Mouse (Mus musculus) cortical plate, adult 2 months (tissue): ENCODE measurements around the gene Gps2. TPM values are rescaled to one million over a fixed set of nuclear protein-coding genes. Genes with fewer than 3 reads are reported as not detected.
"Not testable (repeated sequence)": the region's sequence is repeated elsewhere in the genome, so short reads cannot be mapped to it uniquely, and the experiment has no call there.

ENCODE experiments used
- H3K27ac ChIP-seq: fragments of 200-500 bp; 2 replicates; pipeline ENCODE4 v1.5.1; 2012; ENCODE audit warnings: low read length, control low read depth, inconsistent platforms; ENCODE audit not compliant: insufficient read depth
- H3K4me1 ChIP-seq: fragments of 200-500 bp; 2 replicates; pipeline ENCODE4 v1.6.1; 2011; ENCODE audit warnings: low read length; ENCODE audit not compliant: control insufficient read depth, insufficient read depth
- H3K4me3 ChIP-seq: fragments of 200-500 bp; 2 replicates; pipeline ENCODE4 v1.5.1; 2011; ENCODE audit warnings: mild to moderate bottlenecking, low read length, control low read depth; ENCODE audit not compliant: insufficient read depth
- CTCF ChIP-seq: fragments of 200-500 bp; IDR thresholded peaks from 2 replicates; pipeline ENCODE4 v1.5.1; 2011; ENCODE audit warnings: mild to moderate bottlenecking, control low read depth, low read length; ENCODE audit not compliant: insufficient read depth; ENCODE audit errors: extremely low read depth
- POLR2A ChIP-seq: fragments of 200-500 bp; IDR thresholded peaks from 2 replicates; pipeline ENCODE4 v1.6.1; 2011; ENCODE audit warnings: mild to moderate bottlenecking, low read length, control low read depth; ENCODE audit not compliant: insufficient read depth; ENCODE audit errors: extremely low read depth
- polyA plus RNA-seq: library from polyadenylated mRNA; depleted of rRNA; stranded (reverse); fragments of >200 nt; gene quantifications from 2 replicates; pipeline ENCODE4 v1.2.3, GENCODE M21; 2012

Gps2 gene
- polyA plus RNA-seq, 1 experiment, result 55.2 TPM

- peak overlapping the region; percentile 92 for H3K27ac ChIP-seq
- H3K4me3 ChIP-seq, result peak overlapping the region; percentile 52
- peaks cover 1% of the 10 kb centered on the region for H3K4me1 ChIP-seq
- TF ChIP-seq CTCF, result no peak
- TF ChIP-seq POLR2A, result no peak
Measured at GRCm38 (mm10) chr11:69920266-69921031, 6.8 kb downstream of the Gps2 start.

DNA sequence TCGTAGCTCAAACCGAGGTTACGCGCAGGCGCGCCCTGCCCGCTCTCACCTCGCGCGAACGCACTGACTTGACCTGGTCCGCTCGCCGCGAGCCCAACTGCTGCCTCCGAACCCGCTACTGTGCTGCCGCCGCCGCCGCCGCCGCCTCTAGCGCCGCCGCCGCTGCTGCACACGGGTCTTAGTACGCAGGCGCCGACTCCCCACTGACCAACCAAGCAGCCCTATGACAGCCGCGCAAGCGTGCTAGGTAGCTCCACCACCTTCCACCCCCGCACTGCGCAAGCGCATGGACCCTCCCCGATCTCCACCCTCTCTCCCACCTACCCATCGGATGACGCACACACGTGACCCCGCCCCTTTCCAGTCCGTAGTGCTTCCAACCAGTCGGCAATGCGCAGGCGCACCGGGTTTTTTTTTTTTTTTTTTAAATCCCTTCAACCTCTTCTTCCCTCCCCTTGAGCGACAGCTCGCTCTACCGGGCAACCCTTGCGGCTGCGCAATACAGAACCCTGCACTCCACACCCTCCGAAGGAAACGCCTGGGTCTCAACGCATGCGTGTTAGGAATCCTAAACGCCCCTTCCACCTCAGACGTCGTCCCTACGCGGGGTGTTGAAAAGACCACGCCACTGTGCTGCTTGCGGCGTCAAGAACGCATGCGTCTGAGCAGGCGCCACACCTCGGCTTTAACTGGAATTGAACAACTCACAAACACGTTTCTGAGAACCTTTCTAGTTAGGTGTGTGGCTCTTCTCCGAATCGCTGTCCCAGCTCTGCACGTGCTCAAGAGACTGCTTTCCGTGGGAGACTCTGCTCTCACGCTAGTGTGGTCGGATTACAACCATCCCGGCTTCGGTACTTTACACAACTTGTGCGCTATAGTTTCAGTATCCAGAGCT is 7.7 kb downstream of the Gps2 start, which contains the start of gene Eif5a:
Gene Eif5a, minus strand, starts transcription at position 845 of the 898 bp plus-strand sequence.
- TF ChIP-seq POLR2A, result peak; percentile 93
- peak; percentile 41; the same call in 1 of the 2 replicates for TF ChIP-seq CTCF
- Histone ChIP-seq H3K27ac (peak within 1 kb of the TSS; percentile 92), H3K4me3 (peak within 1 kb of the TSS; percentile 54), H3K4me1 (peaks cover 1% of the 10 kb centered on the region)

GRCm38 (mm10) chr11:69922012-69922756 is 8.5 kb downstream of the Gps2 start:
- H3K4me3 ChIP-seq, result peak overlapping the region; percentile 54

GRCm38 (mm10) chr11:69922796-69923195 is 9.1 kb downstream of the Gps2 start:
- Histone ChIP-seq H3K4me1 (peaks cover 1% of the 10 kb centered on the region), H3K4me3 (no peak overlapping the region), H3K27ac (no peak overlapping the region)
- TF ChIP-seq CTCF (no peak), POLR2A (no peak)

More at GRCm38 (mm10) chr11:69922012-69922756, 8.5 kb downstream of the Gps2 start:
- no peak for TF ChIP-seq CTCF
- no peak for TF ChIP-seq POLR2A
- Histone ChIP-seq H3K4me1 (peaks cover 1% of the 10 kb centered on the region), H3K27ac (peak overlapping the region; percentile 26; the same call in 1 of the 2 replicates)

DNA sequence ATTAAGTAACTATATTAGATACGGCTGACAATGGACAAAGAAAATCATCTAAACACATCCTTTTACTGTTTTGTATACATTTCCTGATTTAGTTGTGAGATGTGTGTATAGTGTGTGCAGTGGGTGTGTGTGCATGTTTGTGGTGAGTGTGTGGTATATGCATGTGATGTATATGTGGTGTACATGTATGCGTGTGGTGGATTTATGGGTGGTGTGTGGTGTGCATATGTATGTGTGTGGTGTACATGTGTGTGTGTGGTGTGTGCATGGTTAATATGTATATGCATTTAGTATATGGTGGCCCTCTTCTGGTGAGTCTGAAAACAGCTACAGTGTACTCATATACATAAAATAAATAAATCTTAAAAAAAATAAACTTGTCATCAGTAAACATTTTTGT is 13.8 kb downstream of the Gps2 start:
- TF ChIP-seq POLR2A (no peak), CTCF (no peak)
- Histone ChIP-seq H3K27ac (no peak overlapping the region), H3K4me1 (no peaks in the 10 kb centered on the region), H3K4me3 (no peak overlapping the region)

DNA sequence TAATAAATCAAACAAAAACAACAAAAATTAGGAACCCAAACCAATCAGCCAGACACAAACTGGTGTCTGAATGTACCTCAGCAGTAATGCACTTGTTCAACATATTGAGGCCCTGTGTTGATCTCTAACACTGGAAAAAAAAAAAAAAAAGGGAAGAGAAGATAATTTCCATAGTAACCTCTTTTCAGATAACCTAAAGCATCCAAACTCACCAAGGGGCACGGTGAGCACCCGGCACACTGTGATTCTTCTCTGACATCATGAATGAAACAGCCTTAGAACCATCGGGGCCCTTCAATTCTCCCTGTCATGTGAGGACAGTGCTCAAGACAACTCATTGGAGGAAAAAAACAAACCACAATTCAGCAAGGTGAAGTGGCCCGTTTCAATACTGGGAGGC is 16.0 kb downstream of the Gps2 start:
- H3K4me1 ChIP-seq, result no peaks in the 10 kb centered on the region
- no peak overlapping the region for H3K4me3 ChIP-seq
- TF ChIP-seq CTCF (no peak), POLR2A (no peak)
- H3K27ac ChIP-seq, result no peak overlapping the region

DNA sequence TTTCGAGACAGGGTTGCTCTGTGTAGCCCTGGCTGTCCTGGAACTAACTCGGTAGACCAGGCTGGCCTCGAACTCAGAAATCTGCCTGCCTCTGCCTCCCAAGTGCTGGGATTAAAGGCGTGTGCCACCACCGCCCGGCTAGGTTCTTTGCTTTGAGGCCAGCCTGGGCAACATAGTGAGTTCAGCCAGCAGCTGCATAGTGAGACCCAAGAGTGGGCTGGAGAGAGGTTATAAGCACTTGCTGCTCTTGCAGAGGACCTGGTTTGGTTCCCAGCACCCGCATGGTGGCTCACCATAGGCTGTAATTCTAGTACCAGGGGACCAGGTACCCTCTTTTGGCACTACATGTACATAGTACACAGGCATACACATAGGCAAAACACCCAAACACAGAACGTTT is 16.5 kb downstream of the Gps2 start:
- not testable (repeated sequence) for H3K4me3 ChIP-seq, H3K27ac ChIP-seq, H3K4me1 ChIP-seq

- H3K4me3 ChIP-seq, result no peak overlapping the region
- TF ChIP-seq POLR2A (no peak), CTCF (no peak)
- H3K4me1 ChIP-seq, result no peaks in the 10 kb centered on the region
Measured at GRCm38 (mm10) chr11:69930967-69931537, 17.4 kb downstream of the Gps2 start.

GRCm38 (mm10) chr11:69931769-69932168 is 18.1 kb downstream of the Gps2 start:
- H3K27ac ChIP-seq, result no peak overlapping the region
- H3K4me1 ChIP-seq, result no peaks in the 10 kb centered on the region
- TF ChIP-seq CTCF (no peak), POLR2A (no peak)
- H3K4me3 ChIP-seq, result no peak overlapping the region

More at GRCm38 (mm10) chr11:69930967-69931537, 17.4 kb downstream of the Gps2 start:
- H3K27ac ChIP-seq, result no peak overlapping the region
